Mouse (Mus musculus) intestine, embryonic 15.5 days (tissue): ENCODE measurements around the gene Fam196b. TPM values are rescaled to one million over a fixed set of nuclear protein-coding genes. Genes with fewer than 3 reads are reported as not detected.

Source experiments
- polyA plus RNA-seq: library from polyadenylated mRNA; unstranded; fragments of >200 nt; fragmentation: Nextera tagmentation; extraction: Ambion mirVana; gene quantifications from 2 replicates; pipeline ENCODE4 v1.2.1, GENCODE M21; 2015

Gene Fam196b
- polyA plus RNA-seq, 1 experiment from 2014 or later, result 0.21 TPM

Other genes with a start within 250 kb of the Fam196b start
- gene 4930469K13Rik, start 216.3 kb upstream of the Fam196b start, polyA plus RNA-seq, result not detected in 2 replicates
- gene Foxi1, start 106.7 kb upstream of the Fam196b start, polyA plus RNA-seq, result not detected in 2 replicates